ENCODE assay signal across 10 mouse cellular contexts in genomic region chr14:54228501-54228900, GRCm38 (mm10). TPM values are rescaled to one million over a fixed set of nuclear protein-coding genes. Genes with fewer than 3 reads are reported as not detected.
DNase-seq lines count a peak whose midpoint lies in the region; ATAC-seq and TF ChIP-seq lines count a peak whose summit lies in the region.
"Had no signal": no experiment of that assay in that cellular context is flagged by ENCODE, and none has a peak within 500 bp of the region (broad histone marks: within the 10 kb centered on the region; RNA-seq: fewer than 3 reads in every experiment).

No protein-coding gene starts in this region.

- no peaks in the 10 kb centered on the region for H3K9me3 ChIP-seq in heart, embryonic 14.5 days (ENCODE audit: control insufficient read depth, low read length)
- no peaks in the 10 kb centered on the region for H3K9me3 ChIP-seq in E14TG2a.4 (ENCODE audit: low read length)
- no peaks in the 10 kb centered on the region for H3K9me3 ChIP-seq in forebrain, embryonic 15.5 days
- H3K9me3 ChIP-seq in liver, embryonic 15.5 days (replicated peaks), result no peaks in the 10 kb centered on the region

- no peaks in the 10 kb centered on the region for H3K36me3 ChIP-seq in heart, embryonic 14.5 days (ENCODE audit: control insufficient read depth, insufficient read depth, low read length)
- no peaks in the 10 kb centered on the region for H3K36me3 ChIP-seq in E14TG2a.4 (ENCODE audit: insufficient read depth, low read length)
- H3K36me3 ChIP-seq in forebrain, embryonic 15.5 days, result no peaks in the 10 kb centered on the region
- no peaks in the 10 kb centered on the region for H3K36me3 ChIP-seq in liver, embryonic 15.5 days (replicated peaks)

- H3K27ac ChIP-seq in heart, embryonic 14.5 days (replicated peaks in 1 of 2; ENCODE audit: control insufficient read depth in 1 of 2, insufficient read depth in 1 of 2, low read depth in 2 of 2, low read length in 2 of 2), result 0 out of 4 replicates have a peak overlapping the region, but pooled peaks of 1 of the 2 experiments have one; percentile 27
- peak overlapping the region; percentile 71 for H3K27ac ChIP-seq in forebrain, embryonic 15.5 days (replicated peaks)
- no peak overlapping the region for H3K27ac ChIP-seq in liver, embryonic 15.5 days (replicated peaks)

- peak overlapping the region in 1 of 2 experiments; percentile 37; a peak in 2 of 4 replicates for H3K4me3 ChIP-seq in heart, embryonic 14.5 days (ENCODE audit: control insufficient read depth in 1 of 2, insufficient read depth in 1 of 2, low read depth in 1 of 2, low read length in 2 of 2)
- peak overlapping the region; percentile 63 for H3K4me3 ChIP-seq in E14TG2a.4 (replicated peaks; ENCODE audit: low read length)
- peak overlapping the region; percentile 29 for H3K4me3 ChIP-seq in forebrain, embryonic 15.5 days
- peak overlapping the region; percentile 46 for H3K4me3 ChIP-seq in liver, embryonic 15.5 days (replicated peaks)

- DNase-seq in heart, adult 8-10 months (ENCODE audit: low spot score), result no peak
- no peak for DNase-seq in right cerebral cortex, postnatal 36 days (ENCODE audit: low spot score in 2 of 2)
- DNase-seq in kidney, postnatal 10 days, result no peak
- no peak for DNase-seq in lung, postnatal 10 days

- peak overlapping the region; percentile 62 for H3K9ac ChIP-seq in heart, embryonic 14.5 days (ENCODE audit: low read length)
- H3K9ac ChIP-seq in forebrain, embryonic 15.5 days (replicated peaks), result peak overlapping the region; percentile 61
- no peak overlapping the region for H3K9ac ChIP-seq in liver, embryonic 15.5 days

- no peak for TF ChIP-seq CTCF in E14TG2a.4 (conservative IDR thresholded peaks at IDR 0.05; ENCODE audit: low read length)

- H3K27me3 ChIP-seq in heart, embryonic 14.5 days (ENCODE audit: control insufficient read depth, insufficient read depth, low read length), result no peaks in the 10 kb centered on the region
- peaks cover 2% of the 10 kb centered on the region; the same call in 1 of the 2 replicates for H3K27me3 ChIP-seq in E14TG2a.4 (ENCODE audit: insufficient read depth, low read length)
- H3K27me3 ChIP-seq in forebrain, embryonic 15.5 days, result no peaks in the 10 kb centered on the region
- H3K27me3 ChIP-seq in liver, embryonic 15.5 days, result peaks cover 27% of the 10 kb centered on the region

- H3K4me1 ChIP-seq in heart, embryonic 14.5 days (ENCODE audit: control insufficient read depth in 2 of 2, insufficient read depth in 2 of 2, low read length in 2 of 2), result peaks cover 41 to 50% of the 10 kb centered on the region in 2 experiments
- peaks cover 77% of the 10 kb centered on the region for H3K4me1 ChIP-seq in E14TG2a.4 (replicated peaks; ENCODE audit: low read depth, low read length)
- H3K4me1 ChIP-seq in forebrain, embryonic 15.5 days, result peaks cover 22% of the 10 kb centered on the region
- H3K4me1 ChIP-seq in liver, embryonic 15.5 days (replicated peaks), result peaks cover 54% of the 10 kb centered on the region

- peak overlapping the region; percentile 69 for H3K4me2 ChIP-seq in heart, embryonic 14.5 days (ENCODE audit: low read length)
- H3K4me2 ChIP-seq in forebrain, embryonic 15.5 days (replicated peaks), result peak overlapping the region; percentile 62
- peak overlapping the region; percentile 81 for H3K4me2 ChIP-seq in liver, embryonic 15.5 days

- WGBS in heart, embryonic 14.5 days, result 22% methylated on average over 7 of the region's 7 CpGs
- 10% methylated on average over 7 of the region's 7 CpGs for WGBS in forebrain, embryonic 15.5 days
- 28% methylated on average over 7 of the region's 7 CpGs for WGBS in liver, embryonic 15.5 days (ENCODE audit: insufficient replicate concordance)

- ATAC-seq in heart, embryonic 14.5 days (ENCODE audit: insufficient number of reproducible peaks, insufficient read depth, low FRiP score, low read depth), result no peak
- peak; percentile 42 for ATAC-seq in forebrain, embryonic 15.5 days (replicated peaks)
- no peak for ATAC-seq in liver, embryonic 15.5 days (ENCODE audit: insufficient read depth)

RNA-seq across cellular contexts. Expression of gene Dad1, which starts 25.4 kb away (rescaled TPM):
- polyA plus RNA-seq in heart, embryonic 14.5 days (2014; fragmentation: Nextera tagmentation; extraction: Ambion mirVana), result 400 and 442 TPM in 2 replicates
- total RNA-seq in heart, adult 8-10 months (2022), result 100 to 1,000 TPM; 108 to 121 (median 113) TPM
- 286 and 291 TPM in 2 replicates for polyA plus RNA-seq in forebrain, embryonic 15.5 days (2015; fragmentation: Nextera tagmentation; extraction: Ambion mirVana)
- 202 and 204 TPM in 2 replicates for polyA plus RNA-seq in liver, embryonic 15.5 days (2015; fragmentation: Nextera tagmentation; extraction: Ambion mirVana)

RNA-seq across cellular contexts. Expression of gene Abhd4, which starts 25.5 kb away (rescaled TPM):
- polyA plus RNA-seq in heart, embryonic 14.5 days (2014; fragmentation: Nextera tagmentation; extraction: Ambion mirVana), result 118 and 121 TPM in 2 replicates
- total RNA-seq in heart, adult 8-10 months (2022), result 10 to 100 TPM; 40.8 to 49.9 (median 44.7) TPM
- polyA plus RNA-seq in forebrain, embryonic 15.5 days (2015; fragmentation: Nextera tagmentation; extraction: Ambion mirVana), result 47.7 and 53.9 TPM in 2 replicates
- 19.0 and 21.4 TPM in 2 replicates for polyA plus RNA-seq in liver, embryonic 15.5 days (2015; fragmentation: Nextera tagmentation; extraction: Ambion mirVana)

RNA-seq across cellular contexts. Expression of gene Olfr49, which starts 56.2 kb away (rescaled TPM):
- polyA plus RNA-seq in heart, embryonic 14.5 days (2014; fragmentation: Nextera tagmentation; extraction: Ambion mirVana), result 0.12 TPM in 1 of 2 replicates, not detected in the other
- total RNA-seq in heart, adult 8-10 months (2022), result not detected
- not detected in 2 replicates for polyA plus RNA-seq in forebrain, embryonic 15.5 days (2015; fragmentation: Nextera tagmentation; extraction: Ambion mirVana)
- not detected in 2 replicates for polyA plus RNA-seq in liver, embryonic 15.5 days (2015; fragmentation: Nextera tagmentation; extraction: Ambion mirVana)
- total RNA-seq: heart, postnatal 14 days; neutrophil, adult 5-6 weeks had no signal
